Mouse (Mus musculus): Measurements from ENCODE around the gene Gm49336.

GRCm38 (mm10) chr14:60286194-60286863 lies 35.0 kb upstream of the Gm49336 start:
- no peak for TF ChIP-seq GATA1 (IDR thresholded peaks at IDR 0.05; ENCODE audit: borderline replicate concordance, low read length)
- no peak for TF ChIP-seq FLI1 (IDR thresholded peaks at IDR 0.05; ENCODE audit: low read length)
